13 mouse cellular contexts compared by ENCODE assay signal in the genomic region with DNA sequence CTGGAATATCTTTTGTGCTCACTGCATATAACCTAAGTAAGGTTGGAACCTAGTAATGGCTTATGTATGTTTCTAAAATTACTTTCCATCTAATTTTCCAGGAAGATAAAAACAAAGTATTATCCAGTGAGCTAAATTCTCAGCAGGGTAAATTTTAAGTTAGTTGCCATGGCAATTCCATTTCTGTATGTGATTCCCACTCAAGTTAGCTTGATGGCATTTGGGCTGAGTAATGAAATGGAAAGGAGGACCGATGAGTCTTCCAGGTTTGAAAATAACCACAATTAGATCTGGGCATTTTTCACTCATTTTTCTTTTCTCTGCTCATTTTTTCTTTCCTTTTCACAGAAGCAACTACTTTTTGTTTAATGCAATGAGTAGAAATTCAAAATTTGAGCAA.
DNase-seq lines count a peak whose midpoint lies in the region.
"Had no signal": no experiment of that assay in that cellular context is flagged by ENCODE, and none has a peak within 500 bp of the region (broad histone marks: within the 10 kb centered on the region; RNA-seq: fewer than 3 reads in every experiment).

No protein-coding gene starts in this region.

- DNase-seq in frontal cortex, adult 2 months (ENCODE audit: extremely low spot score in 1 of 2, low spot score in 1 of 2) = peak; percentile 28 to 64
- DNase-seq in frontal cortex, postnatal 10 days (ENCODE audit: low spot score in 2 of 2) = no peak
- DNase-seq in left cerebral cortex, adult 9 months (ENCODE audit: low spot score in 2 of 2) = peak; percentile 7 to 8
- DNase-seq in left cerebral cortex, postnatal 36 days (ENCODE audit: low spot score in 2 of 2) = no peak
- peak; percentile 3 for DNase-seq in right cerebral cortex, adult 18-20 months
- no peak for DNase-seq in right cerebral cortex, postnatal 25 days
- DNase-seq: adrenal gland, postnatal 14 days; cerebellum, adult 18-20 months; cerebellum, postnatal 10 days; gastrocnemius, postnatal 36 days; heart, adult 11 months; heart, postnatal 10 days; heart, postnatal 4 days had no signal

- intact Hi-C loops in left cerebral cortex, postnatal 36 days (cut with DNase I) = loop anchor here (10.0 kb wide), 1 partner anchor 499 kb away; no protein-coding TSS in a partner anchor

Comparison
In these comparisons a context has a peak if more than half of its experiments do, and no peak if none do; other contexts are left out.
1. DNase-seq: peak in frontal cortex, adult 2 months (2 of 2), left cerebral cortex, adult 9 months (2 of 2) and right cerebral cortex, adult 18-20 months (single experiment); none in frontal cortex, postnatal 10 days (0 of 2), left cerebral cortex, postnatal 36 days (0 of 2) and right cerebral cortex, postnatal 25 days (single experiment).